Mouse (Mus musculus): ENCODE results near the gene Tmprss9. TPM values are rescaled to one million over a fixed set of nuclear protein-coding genes. Genes with fewer than 3 reads are reported as not detected.

Tmprss9 gene
- polyA plus RNA-seq, 1 experiment = not detected

DNA sequence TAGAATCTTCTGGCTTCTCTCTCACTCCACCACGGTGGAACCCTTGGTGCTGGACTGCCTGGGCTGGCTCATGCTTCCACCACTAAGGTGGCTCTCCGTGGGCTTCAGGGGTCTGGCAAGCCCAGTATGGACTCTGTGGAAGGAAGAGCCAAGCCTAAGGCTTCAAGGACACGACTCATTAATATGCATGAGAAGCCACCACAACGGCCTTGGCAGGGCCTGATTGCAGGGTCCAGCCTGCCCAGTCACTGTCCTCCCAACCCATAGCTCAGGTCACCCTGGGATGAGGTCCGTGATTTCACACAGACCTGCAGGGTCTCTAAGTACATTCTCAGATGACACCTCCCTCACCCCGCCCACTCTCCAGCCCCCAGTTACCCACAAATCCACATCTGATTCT is 31.8 kb upstream of the Tmprss9 start:
- TF ChIP-seq CTCF (IDR thresholded peaks at IDR 0.05; ENCODE audit: insufficient read depth, low read depth, low read length) = no peak
- no peak for TF ChIP-seq POLR2A (IDR thresholded peaks at IDR 0.05; ENCODE audit: insufficient read depth, low read depth, low read length)
- WGBS = 66% methylated on average over 6 of the region's 6 CpGs
- Histone ChIP-seq H3K4me3 (ENCODE audit: insufficient read depth, low read depth, low read length) (no peak overlapping the region), H3K4me1 (ENCODE audit: control insufficient read depth, insufficient read depth, low read length) (peaks cover 31% of the 10 kb centered on the region), H3K27ac (ENCODE audit: insufficient read depth, low read depth, low read length) (no peak overlapping the region)

DNA sequence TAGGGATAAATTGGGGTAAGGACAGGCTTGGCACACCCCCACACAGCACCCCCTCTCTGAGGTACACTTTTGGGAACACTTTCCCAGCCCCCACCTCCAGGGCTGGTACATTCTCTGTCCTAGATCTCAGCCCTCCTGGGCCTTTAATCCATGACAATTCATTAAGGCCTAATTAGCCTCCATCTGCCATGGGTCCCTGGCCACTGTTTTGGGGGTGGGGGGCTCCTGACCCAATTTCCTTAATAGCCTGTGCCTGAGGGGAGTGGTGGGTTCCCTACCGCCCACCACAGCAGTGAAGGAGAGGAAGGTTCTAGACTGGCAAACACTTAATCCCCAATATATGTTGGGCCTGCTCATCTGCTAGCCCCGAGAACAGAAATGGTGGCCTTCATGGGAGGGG is 30.0 kb upstream of the Tmprss9 start:
- WGBS = 86% methylated on average over 2 of the region's 2 CpGs
- Histone ChIP-seq H3K4me1 (ENCODE audit: control insufficient read depth, insufficient read depth, low read length) (peaks cover 46% of the 10 kb centered on the region), H3K4me3 (ENCODE audit: insufficient read depth, low read depth, low read length) (no peak overlapping the region), H3K27ac (ENCODE audit: insufficient read depth, low read depth, low read length) (no peak overlapping the region)
- TF ChIP-seq CTCF (IDR thresholded peaks at IDR 0.05; ENCODE audit: insufficient read depth, low read depth, low read length) = no peak
- TF ChIP-seq POLR2A (IDR thresholded peaks at IDR 0.05; ENCODE audit: insufficient read depth, low read depth, low read length) = no peak

DNA sequence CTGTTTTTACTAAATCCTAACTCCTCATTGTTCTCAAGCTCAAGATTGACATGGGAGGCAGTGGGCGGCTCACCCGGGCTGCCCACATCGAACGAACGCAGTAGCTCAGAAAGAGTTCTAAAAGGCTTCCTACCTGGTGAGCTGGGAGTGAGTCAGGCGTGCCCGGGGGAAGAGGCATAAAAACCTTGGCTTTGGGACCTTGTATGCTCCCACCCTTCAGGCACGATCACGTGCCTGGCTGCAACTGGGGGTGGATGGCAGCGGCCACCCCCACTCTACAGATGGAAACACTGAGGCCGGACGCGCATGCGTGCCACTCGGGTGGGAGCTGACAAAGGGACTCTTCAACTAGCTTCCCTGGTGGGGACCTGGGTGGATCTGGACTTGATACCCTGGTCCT is 29.3 kb upstream of the Tmprss9 start:
- Histone ChIP-seq H3K4me1 (ENCODE audit: control insufficient read depth, insufficient read depth, low read length) (peaks cover 41% of the 10 kb centered on the region), H3K4me3 (ENCODE audit: insufficient read depth, low read depth, low read length) (no peak overlapping the region), H3K27ac (ENCODE audit: insufficient read depth, low read depth, low read length) (no peak overlapping the region)
- WGBS = 77% methylated on average over 15 of the region's 15 CpGs
- TF ChIP-seq CTCF (IDR thresholded peaks at IDR 0.05; ENCODE audit: insufficient read depth, low read depth, low read length) = no peak
- TF ChIP-seq POLR2A (IDR thresholded peaks at IDR 0.05; ENCODE audit: insufficient read depth, low read depth, low read length) = no peak

DNA sequence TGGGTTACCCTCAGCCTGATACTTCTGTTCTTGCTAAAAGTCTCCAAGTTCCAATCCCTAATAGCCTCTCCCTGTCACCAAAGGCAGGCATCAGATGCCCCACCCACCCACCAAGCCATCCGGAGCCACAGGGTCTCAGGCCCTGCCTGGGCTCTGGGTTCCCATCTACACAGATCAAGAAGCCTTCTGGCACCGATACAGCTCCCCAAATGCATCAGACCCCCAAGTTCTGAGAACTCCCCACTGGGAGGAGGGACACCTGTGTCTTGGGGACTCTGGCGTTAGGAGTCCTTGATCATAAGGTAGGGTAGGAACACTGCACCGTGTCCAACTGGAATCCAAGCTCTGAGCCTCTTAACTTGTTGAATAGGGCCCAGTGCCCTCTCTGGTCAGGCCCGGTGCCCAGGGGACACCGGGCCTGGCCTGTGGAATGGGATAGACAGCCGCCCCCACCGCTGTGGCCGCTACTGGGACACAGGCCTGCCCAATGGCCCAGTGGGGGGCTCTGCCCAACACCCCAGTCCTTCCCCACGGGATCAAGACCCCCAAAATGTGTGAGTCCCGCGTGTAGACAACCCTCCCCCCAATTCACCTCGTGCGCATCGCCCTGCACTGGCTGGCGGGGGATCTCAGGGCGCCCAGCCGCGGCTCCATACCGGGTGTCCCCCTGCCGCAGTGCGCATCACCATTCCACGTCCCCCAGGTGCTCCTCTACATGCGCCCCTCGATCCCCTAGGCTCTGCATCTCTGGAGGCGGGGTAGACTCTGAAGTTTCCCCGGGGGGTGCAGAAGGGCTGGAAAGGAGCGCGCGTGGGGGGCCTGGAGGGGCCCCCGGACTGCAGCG is 28.3 kb upstream of the Tmprss9 start:
- Histone ChIP-seq H3K4me3 (ENCODE audit: insufficient read depth, low read depth, low read length) (peak overlapping the region; percentile 49), H3K4me1 (ENCODE audit: control insufficient read depth, insufficient read depth, low read length) (peaks cover 36% of the 10 kb centered on the region), H3K27ac (ENCODE audit: insufficient read depth, low read depth, low read length) (no peak overlapping the region)
- no peak for TF ChIP-seq CTCF (IDR thresholded peaks at IDR 0.05; ENCODE audit: insufficient read depth, low read depth, low read length)
- no peak for TF ChIP-seq POLR2A (IDR thresholded peaks at IDR 0.05; ENCODE audit: insufficient read depth, low read depth, low read length)
- 7% methylated on average over 32 of the region's 32 CpGs for WGBS

DNA sequence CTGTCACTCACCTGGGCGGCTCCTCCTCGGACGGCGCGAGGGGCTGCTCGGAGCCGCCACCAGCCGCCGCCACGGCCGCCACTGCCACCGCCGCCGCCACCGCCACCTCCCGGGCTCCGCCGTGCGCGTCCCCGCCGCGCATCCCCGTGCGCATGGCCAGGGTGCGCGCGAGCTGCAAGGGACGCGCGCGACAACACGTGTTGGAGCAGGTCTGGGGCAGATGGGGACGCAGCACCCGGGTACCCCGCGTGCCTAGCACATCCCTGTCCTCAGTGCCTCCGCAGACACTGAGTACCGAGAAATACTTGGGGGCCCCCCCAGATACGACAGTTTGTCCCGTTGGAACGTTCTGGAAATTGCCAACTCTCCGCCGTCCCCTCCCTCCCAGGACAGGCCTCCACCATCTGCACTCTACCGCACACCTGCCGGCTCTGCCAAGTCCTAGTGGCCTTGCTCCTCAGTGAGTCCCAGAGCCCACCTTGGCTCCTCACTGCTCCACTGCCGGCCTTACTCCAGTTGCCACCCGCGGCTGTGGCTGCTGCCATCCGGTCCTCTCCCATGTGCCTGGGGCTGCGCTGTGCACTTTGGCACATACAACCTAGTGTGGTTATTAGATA is 27.6 kb upstream of the Tmprss9 start, which contains the start of gene Lingo3:
Gene Lingo3, minus strand, starts transcription at position 109 of the 617 bp plus-strand sequence.
- Histone ChIP-seq H3K27ac (ENCODE audit: insufficient read depth, low read depth, low read length) (no peak within 1 kb of the TSS), H3K4me1 (ENCODE audit: control insufficient read depth, insufficient read depth, low read length) (peaks cover 34% of the 10 kb centered on the region), H3K4me3 (ENCODE audit: insufficient read depth, low read depth, low read length) (peak within 1 kb of the TSS; percentile 49)
- TF ChIP-seq POLR2A (IDR thresholded peaks at IDR 0.05; ENCODE audit: insufficient read depth, low read depth, low read length) (no peak), CTCF (IDR thresholded peaks at IDR 0.05; ENCODE audit: insufficient read depth, low read depth, low read length) (no peak)
- 4% methylated on average over 51 of the region's 51 CpGs for WGBS

DNA sequence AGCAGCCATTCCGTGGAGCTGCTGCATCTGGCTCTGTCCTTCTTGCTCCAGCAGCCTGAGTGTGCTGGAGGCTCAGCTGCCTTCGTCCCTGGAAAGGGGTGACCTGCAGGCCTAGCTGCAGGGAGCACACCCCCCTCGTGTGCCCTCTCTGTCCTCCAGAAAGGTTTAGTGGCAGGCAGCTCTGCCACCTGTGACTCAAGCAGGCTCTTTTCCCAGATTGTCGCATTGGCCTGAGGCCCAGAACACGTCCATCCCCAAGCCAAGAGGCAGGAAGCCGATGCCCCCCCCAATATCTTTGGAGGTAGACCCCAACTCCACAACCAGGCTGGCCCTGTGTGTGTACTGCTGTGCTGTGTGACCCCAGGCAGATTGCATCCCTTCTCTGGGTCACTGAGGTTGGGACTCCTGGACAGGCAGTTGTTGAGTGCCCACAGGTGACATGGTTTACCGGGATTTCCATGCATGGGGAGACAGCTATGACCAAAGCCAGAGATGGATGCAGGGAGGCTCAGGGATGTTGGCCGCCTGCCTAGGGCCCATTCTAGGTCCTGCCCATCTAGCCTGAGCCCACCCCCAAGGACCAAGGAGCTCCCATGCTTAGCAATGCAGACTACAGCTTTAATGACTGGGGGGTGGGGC is 26.5 kb upstream of the Tmprss9 start:
- H3K4me1 ChIP-seq (ENCODE audit: control insufficient read depth, insufficient read depth, low read length) = peaks cover 34% of the 10 kb centered on the region
- TF ChIP-seq CTCF (IDR thresholded peaks at IDR 0.05; ENCODE audit: insufficient read depth, low read depth, low read length) = no peak
- no peak for TF ChIP-seq POLR2A (IDR thresholded peaks at IDR 0.05; ENCODE audit: insufficient read depth, low read depth, low read length)
- WGBS = 56% methylated on average over 8 of the region's 8 CpGs
- H3K27ac ChIP-seq (ENCODE audit: insufficient read depth, low read depth, low read length) = no peak overlapping the region
- no peak overlapping the region for H3K4me3 ChIP-seq (ENCODE audit: insufficient read depth, low read depth, low read length)

DNA sequence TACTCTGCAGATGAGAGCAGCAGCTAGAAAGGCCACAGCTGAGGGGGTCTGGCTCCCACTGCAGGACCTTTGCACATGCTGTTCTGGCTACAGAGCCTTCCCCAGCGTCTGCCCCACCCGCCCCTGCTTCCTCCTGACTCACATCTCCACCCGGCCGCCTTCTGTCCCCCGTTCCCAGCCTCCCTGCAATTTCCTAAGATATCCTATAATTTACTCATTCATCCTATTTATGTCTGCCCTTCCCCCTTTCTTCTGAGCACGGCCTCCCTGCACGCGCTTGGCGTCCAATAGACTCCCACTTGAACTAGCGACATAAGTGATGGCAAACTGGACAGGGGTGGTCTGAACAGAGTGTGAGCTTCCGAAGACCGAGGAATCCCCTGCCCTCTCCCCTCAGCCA is 25.9 kb upstream of the Tmprss9 start:
- TF ChIP-seq CTCF (IDR thresholded peaks at IDR 0.05; ENCODE audit: insufficient read depth, low read depth, low read length) (no peak), POLR2A (IDR thresholded peaks at IDR 0.05; ENCODE audit: insufficient read depth, low read depth, low read length) (no peak)
- 24% methylated on average over 12 of the region's 12 CpGs for WGBS
- H3K27ac ChIP-seq (ENCODE audit: insufficient read depth, low read depth, low read length) = no peak overlapping the region
- H3K4me1 ChIP-seq (ENCODE audit: control insufficient read depth, insufficient read depth, low read length) = peaks cover 34% of the 10 kb centered on the region
- no peak overlapping the region for H3K4me3 ChIP-seq (ENCODE audit: insufficient read depth, low read depth, low read length)

DNA sequence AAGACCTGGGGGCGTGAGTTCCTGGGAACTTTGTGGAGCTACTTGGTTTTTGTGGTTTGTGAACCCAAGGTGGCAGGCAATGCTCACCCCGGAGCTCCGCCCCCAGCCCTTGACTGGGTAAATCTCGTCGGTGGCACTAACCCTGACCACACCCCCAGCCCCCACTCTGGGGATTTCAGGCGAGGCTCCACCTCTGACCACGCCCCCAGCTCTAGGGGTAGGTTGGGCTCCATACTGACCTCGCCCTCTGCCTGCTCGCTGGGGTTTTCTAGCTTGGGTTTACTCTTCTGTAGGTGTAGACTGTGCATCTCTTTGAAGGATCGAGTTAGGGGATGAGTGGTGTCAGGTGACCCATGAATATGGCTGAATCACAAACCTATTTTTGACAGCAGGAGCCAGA is 23.1 kb upstream of the Tmprss9 start:
- Histone ChIP-seq H3K27ac (ENCODE audit: insufficient read depth, low read depth, low read length) (no peak overlapping the region), H3K4me1 (ENCODE audit: control insufficient read depth, insufficient read depth, low read length) (peaks cover 34% of the 10 kb centered on the region), H3K4me3 (ENCODE audit: insufficient read depth, low read depth, low read length) (no peak overlapping the region)
- 26% methylated on average over 10 of the region's 10 CpGs for WGBS
- TF ChIP-seq POLR2A (IDR thresholded peaks at IDR 0.05; ENCODE audit: insufficient read depth, low read depth, low read length) = no peak
- TF ChIP-seq CTCF (IDR thresholded peaks at IDR 0.05; ENCODE audit: insufficient read depth, low read depth, low read length) = no peak
